Mouse (Mus musculus) limb, embryonic 12.5 days (tissue): ENCODE data around the gene Trim52. TPM values are rescaled to one million over a fixed set of nuclear protein-coding genes. Genes with fewer than 3 reads are reported as not detected.
A peak's percentile ranks its signal among the peaks of the same experiment; 100 is the strongest.

Source experiments
- ATAC-seq: fragments of 200-750 bp; cut with Nextera tagmentation; 2 replicates; pipeline ENCODE4 v1.8.0; 2017; ENCODE audit warnings: low read depth, moderate TSS enrichment; ENCODE audit not compliant: insufficient number of reproducible peaks, insufficient read depth, low FRiP score, low TSS enrichment
- H3K27ac ChIP-seq: fragments of 300-500 bp; sonication (generic); 2 replicates; pipeline ENCODE4 v1.5.1; 2016; ENCODE audit warnings: mild to moderate bottlenecking, moderate library complexity
- H3K27me3 ChIP-seq: fragments of 300-500 bp; sonication (generic); 2 replicates; pipeline ENCODE4 v1.6.1; 2016; ENCODE audit warnings: mild to moderate bottlenecking, moderate library complexity
- H3K36me3 ChIP-seq: fragments of 300-500 bp; sonication (generic); 2 replicates; pipeline ENCODE4 v1.6.1; 2016; ENCODE audit warnings: mild to moderate bottlenecking, moderate library complexity
- H3K4me1 ChIP-seq: fragments of 300-500 bp; sonication (generic); replicated peaks from 2 replicates; pipeline ENCODE4 v1.6.1; 2016
- H3K4me2 ChIP-seq: fragments of 300-500 bp; sonication (generic); 2 replicates; pipeline ENCODE4 v1.6.1; 2016; ENCODE audit warnings: mild to moderate bottlenecking, moderate library complexity
- H3K4me3 ChIP-seq: fragments of 300-500 bp; sonication (generic); replicated peaks from 2 replicates; pipeline ENCODE4 v1.5.1; 2016; ENCODE audit warnings: mild to moderate bottlenecking
- H3K9ac ChIP-seq: fragments of 300-500 bp; sonication (generic); replicated peaks from 2 replicates; pipeline ENCODE4 v1.6.1; 2016; ENCODE audit warnings: mild to moderate bottlenecking, moderate library complexity
- H3K9me3 ChIP-seq: fragments of 300-500 bp; sonication (generic); 2 replicates; pipeline ENCODE4 v1.6.1; 2016; ENCODE audit warnings: mild to moderate bottlenecking, moderate library complexity
- WGBS: fragments of 180-500 bp; shearing (Covaris S2); methylation state at CpG from one replicate; pipeline ENCODE4 v1.1.7; 2016; 5-methylcytosine and 5-hydroxymethylcytosine counted together
- polyA plus RNA-seq: library from polyadenylated mRNA; unstranded; fragments of >200 nt; fragmentation: Nextera tagmentation; extraction: Ambion mirVana; gene quantifications from 2 replicates; pipeline ENCODE4 v1.2.1, GENCODE M21; 2016

Trim52 gene
- not detected in 2 replicates for polyA plus RNA-seq

DNA sequence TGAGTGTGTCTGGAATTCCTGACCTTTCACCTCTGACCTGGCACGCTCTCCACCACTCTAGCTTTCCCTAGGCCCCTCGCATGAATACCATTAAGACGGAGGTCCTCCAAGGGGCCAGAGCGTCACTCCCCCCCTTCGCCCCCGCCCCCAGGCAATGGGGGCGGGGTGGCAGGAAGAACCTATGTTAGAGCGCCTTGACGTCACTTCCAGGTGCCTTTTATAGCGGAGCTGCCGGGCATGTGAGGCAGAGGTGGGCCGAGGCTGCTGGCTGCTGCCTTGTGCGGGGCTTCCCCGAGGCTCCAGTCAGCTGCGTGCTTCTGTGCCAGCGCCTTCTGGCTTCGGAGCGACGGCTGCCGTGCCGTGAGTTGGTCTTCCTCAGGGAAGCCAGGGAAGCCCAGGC lies at the start of gene Trim52:
Gene Trim52, plus strand, starts transcription at position 219 of the 400 bp plus-strand sequence.
- Histone ChIP-seq H3K9ac (no peak within 1 kb of the TSS), H3K27ac (no peak within 1 kb of the TSS), H3K36me3 (no peaks in the 10 kb centered on the region), H3K4me1 (no peaks in the 10 kb centered on the region), H3K27me3 (no peaks in the 10 kb centered on the region), H3K4me2 (no peak within 1 kb of the TSS), H3K9me3 (peaks cover 12% of the 10 kb centered on the region; the same call in 1 of the 2 replicates), H3K4me3 (no peak within 1 kb of the TSS)
- 90% methylated on average over 21 of the region's 21 CpGs for WGBS
- ATAC-seq: no peak

DNA sequence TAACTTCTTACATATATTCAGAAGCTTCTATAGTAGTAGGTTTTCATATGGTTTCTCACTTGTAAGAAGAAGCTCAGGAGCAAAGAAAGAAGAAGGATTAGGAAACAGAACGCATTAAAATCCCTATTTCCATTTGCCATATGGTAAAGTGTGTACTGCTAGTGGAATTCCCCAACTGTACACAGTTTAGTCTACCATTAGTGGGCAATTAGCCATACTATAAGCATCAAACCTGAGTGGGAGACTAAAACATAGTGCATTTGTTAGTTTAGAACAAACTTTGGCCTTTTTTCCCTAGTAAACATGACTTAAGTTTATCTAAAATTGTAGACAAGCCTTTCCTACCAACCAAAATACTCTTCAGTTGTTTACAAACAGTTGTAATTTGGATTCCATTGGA lies 33.4 kb upstream of the Trim52 start:
- Histone ChIP-seq H3K4me3 (no peak overlapping the region), H3K36me3 (no peaks in the 10 kb centered on the region), H3K4me1 (no peaks in the 10 kb centered on the region), H3K9me3 (no peaks in the 10 kb centered on the region), H3K4me2 (no peak overlapping the region), H3K27ac (no peak overlapping the region), H3K27me3 (no peaks in the 10 kb centered on the region), H3K9ac (no peak overlapping the region)
- WGBS: 87% methylated on average over 1 of the region's 1 CpGs
- ATAC-seq: no peak

DNA sequence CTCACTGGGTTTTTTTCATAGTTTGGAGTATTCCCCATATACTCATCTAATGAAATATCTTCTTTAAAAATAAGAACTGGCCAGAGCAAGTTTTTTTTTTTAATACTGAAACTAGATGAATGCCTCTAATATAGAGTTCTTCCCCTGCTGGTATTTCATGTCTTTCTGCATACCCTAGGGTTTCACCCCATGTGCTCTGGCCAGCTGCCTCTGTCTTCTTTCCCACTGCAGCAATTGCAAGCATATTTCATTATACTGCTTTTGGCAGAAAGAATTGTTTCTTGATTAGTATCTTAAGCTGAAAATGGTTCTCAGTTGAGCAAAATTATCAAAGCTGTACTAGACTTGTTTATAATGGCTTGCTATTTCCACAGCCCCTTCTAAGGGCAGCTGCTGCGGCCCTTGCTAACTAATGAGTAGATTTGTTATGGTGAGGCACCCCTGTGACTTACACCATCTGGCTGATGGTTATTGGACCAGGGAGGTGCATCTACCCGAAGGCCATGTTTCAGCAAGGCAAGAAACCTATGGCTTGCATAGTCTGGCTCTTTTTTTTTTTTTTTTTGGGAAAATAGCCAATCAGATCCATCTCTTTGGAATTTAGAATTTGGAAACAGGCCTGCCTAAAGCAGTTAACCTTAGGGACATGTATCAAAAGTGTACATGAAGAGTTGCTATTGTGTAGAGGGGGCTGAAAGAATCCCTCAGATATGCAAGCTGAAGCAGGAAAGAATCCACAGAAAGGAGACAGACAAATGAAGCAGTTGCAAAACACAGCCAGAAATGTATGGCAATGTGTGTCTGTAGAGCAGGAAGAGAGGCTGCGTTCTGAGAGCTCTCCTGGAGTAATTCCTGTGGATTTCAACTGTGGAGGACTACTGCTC lies 30.6 kb upstream of the Trim52 start:
- Histone ChIP-seq H3K27ac (no peak overlapping the region), H3K4me2 (no peak overlapping the region), H3K9ac (no peak overlapping the region), H3K36me3 (no peaks in the 10 kb centered on the region), H3K4me1 (no peaks in the 10 kb centered on the region), H3K9me3 (no peaks in the 10 kb centered on the region), H3K27me3 (no peaks in the 10 kb centered on the region), H3K4me3 (no peak overlapping the region)
- peak; percentile 42; the same call in 1 of the 2 replicates for ATAC-seq
- 50% methylated on average over 3 of the region's 3 CpGs for WGBS

DNA sequence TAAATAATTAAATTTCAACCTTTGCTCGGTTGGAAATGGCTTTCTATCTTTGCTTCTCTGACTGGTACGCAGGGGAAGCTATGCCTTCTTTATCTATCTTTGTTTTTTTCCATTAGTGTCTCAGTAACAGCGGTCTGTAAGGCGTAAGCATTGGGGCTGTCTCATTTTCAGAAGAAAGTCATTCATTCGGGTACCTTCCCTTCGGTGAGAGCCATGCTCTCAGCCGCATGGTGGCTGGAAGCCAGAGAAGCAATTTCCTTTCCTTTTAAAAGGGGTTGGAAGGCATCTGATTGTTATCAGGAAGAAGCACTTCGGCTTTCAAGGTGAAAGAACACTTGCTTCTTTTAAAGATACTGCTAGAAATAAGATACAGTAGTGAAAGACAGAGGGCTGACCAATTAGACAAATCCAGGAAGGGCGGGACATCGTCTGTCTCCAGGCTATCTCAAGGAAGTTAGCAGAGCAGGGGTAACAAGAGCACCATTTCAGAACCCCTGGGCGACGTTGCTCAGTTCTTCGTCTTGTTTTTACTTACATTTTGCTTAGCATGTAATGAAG lies 17.4 kb upstream of the Trim52 start:
- Histone ChIP-seq H3K4me1 (no peaks in the 10 kb centered on the region), H3K9me3 (no peaks in the 10 kb centered on the region), H3K4me3 (no peak overlapping the region), H3K9ac (no peak overlapping the region), H3K4me2 (no peak overlapping the region), H3K27me3 (no peaks in the 10 kb centered on the region), H3K27ac (no peak overlapping the region), H3K36me3 (no peaks in the 10 kb centered on the region)
- 78% methylated on average over 13 of the region's 13 CpGs for WGBS
- ATAC-seq: no peak

DNA sequence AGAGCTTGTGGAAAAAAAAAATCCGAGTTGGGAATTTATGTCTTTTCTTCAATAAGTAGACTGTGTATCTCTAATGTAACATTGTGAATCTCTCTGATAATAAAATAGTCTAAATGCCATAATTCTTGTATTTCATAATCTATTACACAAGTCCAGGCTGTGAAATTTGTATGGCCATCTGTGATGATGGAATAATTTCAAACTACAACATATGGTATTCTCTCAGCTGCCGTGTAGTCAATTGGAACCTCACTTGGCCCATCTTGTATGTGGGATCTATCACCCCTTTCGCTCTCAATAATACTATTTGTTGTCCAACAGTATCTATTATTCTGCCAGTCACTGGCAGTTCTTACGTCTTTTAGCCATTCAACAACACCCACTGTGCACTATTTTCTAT lies 9.2 kb upstream of the Trim52 start:
- H3K27ac ChIP-seq: no peak overlapping the region
- no peak for ATAC-seq
- no peaks in the 10 kb centered on the region for H3K36me3 ChIP-seq
- no peak overlapping the region for H3K4me2 ChIP-seq
- H3K9ac ChIP-seq: no peak overlapping the region
- no peak overlapping the region for H3K4me3 ChIP-seq
- H3K27me3 ChIP-seq: no peaks in the 10 kb centered on the region
- H3K9me3 ChIP-seq: no peaks in the 10 kb centered on the region
- 93% methylated on average over 4 of the region's 4 CpGs for WGBS
- no peaks in the 10 kb centered on the region for H3K4me1 ChIP-seq

DNA sequence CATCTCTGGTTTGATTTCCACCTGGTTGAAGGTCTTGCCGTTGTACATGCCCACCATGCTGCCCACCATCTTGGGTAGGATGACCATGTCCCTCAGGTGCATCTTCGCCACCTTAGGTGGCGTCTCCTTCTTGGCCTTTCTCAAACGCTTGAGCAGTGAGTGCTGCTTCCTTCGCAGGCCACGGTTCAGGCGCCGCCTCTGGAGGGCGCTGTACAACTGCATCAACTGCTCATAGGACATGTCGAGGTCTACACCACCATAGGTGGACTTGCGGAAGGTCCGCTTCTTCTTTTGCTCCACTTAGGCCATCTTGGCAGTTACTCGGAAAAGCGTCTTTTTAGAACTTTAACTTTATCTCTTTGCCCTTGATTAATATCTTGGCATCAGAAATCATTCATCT lies 5.1 kb upstream of the Trim52 start:
- Histone ChIP-seq H3K36me3 (no peaks in the 10 kb centered on the region), H3K4me2 (no peak overlapping the region), H3K9ac (no peak overlapping the region), H3K9me3 (no peaks in the 10 kb centered on the region), H3K4me3 (no peak overlapping the region), H3K4me1 (no peaks in the 10 kb centered on the region), H3K27ac (no peak overlapping the region), H3K27me3 (no peaks in the 10 kb centered on the region)
- ATAC-seq: no peak
- 91% methylated on average over 14 of the region's 14 CpGs for WGBS

DNA sequence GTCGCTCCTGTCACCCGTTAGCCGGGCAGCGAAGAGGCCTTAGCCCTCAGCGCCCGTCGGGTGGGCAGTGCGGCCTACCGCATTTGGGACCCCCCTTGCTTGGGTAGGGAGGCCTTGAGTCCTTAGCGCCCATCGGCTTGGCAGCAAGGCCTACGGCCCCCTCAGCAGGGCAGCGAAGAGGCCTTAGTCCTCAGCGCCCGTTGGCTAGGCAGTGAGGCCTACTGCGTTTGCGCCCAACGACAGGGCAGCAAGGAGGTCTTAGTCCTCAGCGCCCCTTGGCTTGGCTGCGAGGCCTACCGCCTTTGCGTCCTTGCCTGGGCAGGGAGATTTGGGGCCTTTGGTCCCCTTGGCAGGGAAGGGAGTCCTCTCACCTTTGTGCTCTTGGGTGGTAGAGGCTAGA lies 427 bp downstream of the Trim52 start:
- no peak overlapping the region for H3K27ac ChIP-seq
- H3K36me3 ChIP-seq: no peaks in the 10 kb centered on the region
- peaks cover 12% of the 10 kb centered on the region; the same call in 1 of the 2 replicates for H3K9me3 ChIP-seq
- H3K27me3 ChIP-seq: no peaks in the 10 kb centered on the region
- no peak overlapping the region for H3K4me2 ChIP-seq
- no peaks in the 10 kb centered on the region for H3K4me1 ChIP-seq
- no peak for ATAC-seq
- WGBS: 95% methylated on average over 22 of the region's 22 CpGs
- no peak overlapping the region for H3K4me3 ChIP-seq
- H3K9ac ChIP-seq: no peak overlapping the region

DNA sequence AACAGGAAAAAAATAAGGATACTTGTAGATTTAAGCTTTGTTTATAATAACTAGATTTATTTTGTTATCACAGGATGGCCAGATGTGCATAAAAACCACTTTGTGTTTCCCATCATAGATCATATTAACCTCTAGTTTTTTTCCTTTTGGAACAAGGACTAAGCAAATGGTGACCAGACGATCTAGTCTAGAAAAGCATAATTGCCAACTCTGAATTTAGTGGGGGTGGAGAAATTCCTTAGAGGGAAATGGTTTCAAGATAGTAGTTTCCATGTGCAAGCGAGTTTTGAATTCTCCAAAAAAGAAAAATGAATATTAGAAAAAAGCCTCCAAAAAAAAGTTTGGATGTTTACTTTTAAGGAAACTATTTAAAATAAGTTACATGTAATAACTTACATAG lies 13.4 kb downstream of the Trim52 start:
- H3K4me1 ChIP-seq: no peaks in the 10 kb centered on the region
- no peak overlapping the region for H3K27ac ChIP-seq
- H3K27me3 ChIP-seq: no peaks in the 10 kb centered on the region
- no peak overlapping the region for H3K4me3 ChIP-seq
- ATAC-seq: no peak
- no peak overlapping the region for H3K4me2 ChIP-seq
- WGBS: 59% methylated on average over 2 of the region's 2 CpGs
- no peak overlapping the region for H3K9ac ChIP-seq
- no peaks in the 10 kb centered on the region for H3K36me3 ChIP-seq
- no peaks in the 10 kb centered on the region for H3K9me3 ChIP-seq

DNA sequence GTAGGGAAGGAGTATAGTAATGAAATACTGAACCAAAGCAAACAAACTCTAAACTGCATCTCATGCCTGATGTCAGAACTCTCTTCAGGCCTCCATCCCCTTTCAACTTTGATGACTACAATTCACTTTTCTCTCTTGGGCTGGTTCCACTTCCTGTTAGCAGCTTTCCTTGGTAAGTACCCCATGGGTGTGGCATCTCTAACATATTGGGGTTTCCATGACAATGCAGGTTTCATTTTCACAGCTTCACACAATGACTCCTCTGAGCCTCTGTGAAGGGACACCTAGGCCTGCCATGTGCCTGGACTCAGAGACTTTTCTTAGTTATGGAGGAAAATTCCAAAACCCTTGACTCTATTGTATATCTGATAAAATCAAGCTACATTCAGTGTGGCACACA lies 30.3 kb downstream of the Trim52 start:
- ATAC-seq: no peak
- Histone ChIP-seq H3K27ac (no peak overlapping the region), H3K9ac (no peak overlapping the region), H3K4me1 (no peaks in the 10 kb centered on the region), H3K27me3 (no peaks in the 10 kb centered on the region), H3K36me3 (no peaks in the 10 kb centered on the region), H3K9me3 (peaks cover 9% of the 10 kb centered on the region; the same call in 1 of the 2 replicates), H3K4me2 (no peak overlapping the region), H3K4me3 (no peak overlapping the region)

DNA sequence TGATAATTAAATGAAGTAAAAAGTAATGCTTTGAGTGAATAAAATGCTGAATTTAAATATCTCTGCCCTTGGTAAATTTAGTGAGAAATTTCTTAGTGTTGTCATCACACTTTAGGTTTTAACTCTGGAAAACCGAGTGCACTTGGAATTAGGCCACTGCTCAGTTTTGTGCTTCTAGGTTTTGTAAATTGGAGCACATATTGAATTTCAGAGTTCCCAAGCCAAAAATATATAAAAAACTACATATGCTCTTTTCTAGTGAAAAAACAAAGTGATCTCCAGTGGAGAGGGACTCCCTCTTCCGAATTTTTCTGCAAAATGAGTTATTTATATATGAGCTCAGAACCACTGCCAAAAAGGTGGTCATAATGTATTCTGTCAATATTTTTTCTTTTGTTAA lies 45.2 kb downstream of the Trim52 start:
- H3K27me3 ChIP-seq: no peaks in the 10 kb centered on the region
- H3K4me1 ChIP-seq: no peaks in the 10 kb centered on the region; the same call in 1 of the 2 replicates
- no peak for ATAC-seq
- H3K27ac ChIP-seq: no peak overlapping the region
- H3K36me3 ChIP-seq: no peaks in the 10 kb centered on the region
- H3K9me3 ChIP-seq: no peaks in the 10 kb centered on the region
- WGBS: 67% methylated on average over 2 of the region's 2 CpGs
- H3K9ac ChIP-seq: no peak overlapping the region
- no peak overlapping the region for H3K4me3 ChIP-seq
- H3K4me2 ChIP-seq: no peak overlapping the region

DNA sequence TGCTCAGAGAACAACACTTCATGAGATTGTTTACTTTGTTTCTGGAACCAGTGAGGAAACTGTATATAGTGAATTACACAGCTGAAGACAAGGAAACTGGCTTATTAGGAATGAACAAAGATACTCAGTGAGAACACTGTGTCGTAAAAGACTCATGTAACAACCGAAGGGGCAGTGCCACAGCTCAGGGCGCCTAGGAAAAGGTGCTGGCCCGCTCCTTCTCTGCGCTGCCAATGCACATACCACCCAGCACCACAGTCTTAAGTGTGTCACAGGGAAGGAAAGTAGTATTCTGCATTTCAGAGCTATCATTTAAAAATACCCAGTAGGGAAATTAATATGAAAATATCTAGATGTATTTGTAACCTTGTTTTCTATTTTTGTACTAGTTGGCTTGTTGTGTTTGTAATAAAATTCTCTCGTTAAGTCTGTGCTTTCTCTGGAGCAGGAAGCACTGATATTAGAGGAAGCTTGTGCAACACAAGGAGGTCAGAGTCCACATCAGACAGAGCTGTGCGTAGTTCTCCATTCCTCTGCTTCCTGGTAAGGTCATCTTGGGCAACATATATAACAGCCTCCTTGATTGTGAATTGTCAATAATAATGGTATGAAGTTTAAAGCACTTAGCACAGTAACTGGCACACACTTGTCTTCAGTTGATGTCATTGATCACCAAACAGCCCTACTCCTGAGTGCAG lies 49.0 kb downstream of the Trim52 start:
- no peak overlapping the region for H3K9ac ChIP-seq
- H3K27me3 ChIP-seq: no peaks in the 10 kb centered on the region
- no peak overlapping the region for H3K27ac ChIP-seq
- 64% methylated on average over 7 of the region's 7 CpGs for WGBS
- no peak for ATAC-seq
- no peak overlapping the region for H3K4me2 ChIP-seq
- H3K4me1 ChIP-seq: no peaks in the 10 kb centered on the region; the same call in 1 of the 2 replicates
- H3K36me3 ChIP-seq: no peaks in the 10 kb centered on the region
- H3K9me3 ChIP-seq: no peaks in the 10 kb centered on the region
- no peak overlapping the region for H3K4me3 ChIP-seq
